Mouse (Mus musculus) cerebellum, adult 18-20 months (tissue): ENCODE results near the gene Ccpg1os.
A peak's percentile ranks its signal among the peaks of the same experiment; 100 is the strongest.

Experiments used
- DNase-seq, 2 experiments: peaks; one replicate each; pipeline ENCODE4 v3.0.0; 2021

Ccpg1os gene

GRCm38 (mm10) chr9:72975242-72975641 is 9.9 kb downstream of the Ccpg1os start:
- no peak for DNase-seq

DNA sequence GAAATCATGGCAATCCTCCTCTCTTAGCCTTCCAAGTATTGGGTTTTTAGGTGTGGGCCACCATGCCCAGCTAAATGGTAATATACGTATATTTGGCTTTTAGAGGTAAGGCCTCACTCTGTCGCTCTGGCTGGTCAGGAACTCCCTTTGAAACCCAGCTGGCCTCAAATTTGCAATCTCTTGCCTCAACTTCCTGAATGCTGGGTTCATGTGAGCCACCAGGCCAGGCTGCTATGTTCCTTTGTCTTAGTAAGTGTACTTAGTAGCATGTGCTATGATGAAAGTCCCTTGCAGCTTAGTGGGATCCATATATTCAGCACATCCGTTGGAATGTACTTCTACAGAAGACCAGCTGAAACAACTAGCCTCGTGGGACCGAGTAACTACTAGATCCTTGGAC is 10.4 kb downstream of the Ccpg1os start:
- no peak for DNase-seq

- DNase-seq: no peak
These were observed 12.2 kb downstream of the Ccpg1os start for GRCm38 (mm10) chr9:72972984-72973383.

- no peak for DNase-seq
These were observed 12.7 kb downstream of the Ccpg1os start for GRCm38 (mm10) chr9:72972435-72972834.

GRCm38 (mm10) chr9:72969874-72970273 is 15.3 kb downstream of the Ccpg1os start:
- DNase-seq: no peak

DNA sequence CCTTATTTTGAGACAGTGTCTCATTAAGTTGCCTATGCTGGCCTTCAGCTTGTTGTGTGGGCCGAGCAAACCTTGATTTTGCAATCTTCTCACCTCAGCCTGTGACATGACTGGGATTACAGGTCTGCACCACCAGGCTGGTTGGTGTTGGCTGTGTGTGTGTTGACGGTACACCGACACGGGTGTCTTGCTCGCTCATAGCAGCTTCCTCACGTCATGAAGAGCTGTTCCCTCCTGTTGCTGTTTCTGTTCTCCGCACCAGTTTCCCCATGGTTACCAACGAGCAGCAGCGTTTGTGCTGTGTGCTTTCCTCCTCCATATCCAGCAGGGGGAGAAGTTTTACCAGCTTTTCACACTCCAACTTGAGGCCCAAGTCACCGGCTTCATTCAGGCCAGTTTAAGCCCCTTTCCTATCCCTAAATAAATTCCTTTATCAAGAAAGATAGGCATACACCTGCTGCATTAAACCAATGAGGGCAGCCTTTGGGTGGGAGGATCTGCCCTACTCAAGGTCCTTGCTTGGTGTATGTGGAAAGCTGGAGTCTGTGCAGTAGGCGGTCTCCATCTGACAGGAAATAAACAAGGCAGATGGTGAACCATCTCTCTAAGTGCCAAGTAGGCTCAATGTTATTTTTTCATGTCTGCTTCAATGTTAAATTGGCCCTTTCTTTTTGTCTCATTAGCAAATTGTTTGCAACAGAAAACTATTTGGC is 16.7 kb downstream of the Ccpg1os start:
- DNase-seq: peak; percentile 60 to 63

DNA sequence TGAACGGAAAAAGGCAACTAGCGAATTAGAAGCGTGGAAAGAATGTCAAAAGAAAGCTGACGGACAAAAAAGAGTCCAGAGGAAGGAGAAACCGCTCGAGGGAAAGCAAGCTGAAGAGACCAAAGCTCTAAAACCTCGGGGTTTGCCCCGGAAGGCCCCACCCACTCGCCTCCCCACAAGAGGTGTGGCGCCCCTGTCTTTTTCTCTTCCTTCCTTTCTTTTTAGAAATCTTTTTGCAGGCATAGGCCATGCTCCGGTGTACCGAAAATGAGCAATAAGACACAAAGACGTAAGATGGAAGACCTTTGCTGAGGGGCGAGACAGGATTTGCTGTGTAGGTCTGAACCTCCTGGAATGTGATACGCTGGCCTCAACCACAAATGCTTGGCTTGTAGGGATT is 23.2 kb downstream of the Ccpg1os start:
- DNase-seq: no peak

DNA sequence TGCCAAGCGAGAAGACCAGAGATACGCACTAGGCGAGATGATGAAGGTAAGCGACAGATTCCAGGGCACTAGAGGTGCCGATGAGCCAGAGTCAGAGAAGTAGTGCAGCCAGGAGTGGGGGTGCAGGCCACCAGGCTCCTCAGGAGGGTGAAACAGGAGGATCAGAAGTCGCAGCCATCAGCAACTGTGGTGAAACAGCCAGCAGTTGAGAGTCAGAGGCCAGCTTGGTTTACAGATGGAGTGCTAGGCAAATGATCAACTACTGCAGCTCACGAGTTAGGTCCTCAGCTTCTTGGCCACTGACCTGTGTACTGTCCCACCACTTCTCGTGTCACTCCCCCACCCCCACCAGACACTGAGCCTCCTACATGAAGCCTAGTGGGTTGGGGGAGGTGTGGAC is 23.8 kb downstream of the Ccpg1os start:
- no peak for DNase-seq

DNA sequence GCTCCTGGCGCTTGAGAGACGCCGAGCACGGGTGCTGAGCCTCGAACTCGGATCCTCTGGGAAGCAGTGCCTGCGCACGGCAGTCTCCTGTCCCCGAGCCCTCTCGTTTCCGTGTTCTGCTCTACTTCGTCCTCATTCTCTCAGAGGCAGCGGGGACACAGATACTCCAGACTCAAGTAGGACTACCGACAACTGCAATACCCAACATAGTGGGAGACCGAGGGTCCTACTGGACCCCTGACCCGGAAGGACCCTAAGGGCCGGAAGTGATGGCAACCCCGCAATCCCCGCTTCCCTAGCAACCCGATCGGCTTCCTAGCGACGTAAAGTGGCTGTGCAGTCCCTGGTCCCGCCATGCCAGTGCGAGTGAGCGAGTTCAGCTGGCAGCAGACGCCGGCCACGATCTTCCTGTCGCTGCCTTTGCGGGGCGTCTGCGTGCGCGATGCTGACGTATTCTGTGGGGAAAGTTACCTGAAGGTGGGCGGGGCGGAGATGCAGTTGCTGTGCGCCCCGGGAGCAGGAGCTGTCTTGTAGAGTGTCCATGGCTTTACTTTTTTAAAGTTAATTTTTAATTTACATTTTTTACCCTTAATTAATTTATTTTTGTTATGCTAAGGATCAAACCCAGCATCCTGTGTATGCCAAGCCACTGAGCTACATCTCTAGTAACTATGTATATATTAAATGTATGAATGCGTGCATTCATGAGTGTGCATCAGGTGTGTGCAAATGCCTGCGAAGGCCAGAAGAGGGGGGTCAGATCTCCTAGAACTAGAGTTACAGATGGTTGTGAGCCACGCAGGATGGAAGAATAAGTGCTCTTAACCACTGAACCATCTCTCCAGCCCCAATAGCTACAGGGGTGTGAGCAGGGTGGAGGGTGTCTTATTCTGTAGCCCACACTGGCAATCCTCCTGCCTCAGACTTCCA is 26.4 kb downstream of the Ccpg1os start, which contains the start of the genes Dyx1c1 and Gm44503:
TSS of gene Dyx1c1 (plus strand) at position 265 of the 930 bp plus-strand sequence.
TSS of gene Gm44503 (plus strand) at position 332 of the 930 bp plus-strand sequence.
- peak; percentile 65 to 68 for DNase-seq

GRCm38 (mm10) chr9:72955546-72955945 is 29.6 kb downstream of the Ccpg1os start:
- peak; percentile 50 to 61 for DNase-seq

GRCm38 (mm10) chr9:72954746-72955145 is 30.4 kb downstream of the Ccpg1os start:
- DNase-seq: no peak

DNA sequence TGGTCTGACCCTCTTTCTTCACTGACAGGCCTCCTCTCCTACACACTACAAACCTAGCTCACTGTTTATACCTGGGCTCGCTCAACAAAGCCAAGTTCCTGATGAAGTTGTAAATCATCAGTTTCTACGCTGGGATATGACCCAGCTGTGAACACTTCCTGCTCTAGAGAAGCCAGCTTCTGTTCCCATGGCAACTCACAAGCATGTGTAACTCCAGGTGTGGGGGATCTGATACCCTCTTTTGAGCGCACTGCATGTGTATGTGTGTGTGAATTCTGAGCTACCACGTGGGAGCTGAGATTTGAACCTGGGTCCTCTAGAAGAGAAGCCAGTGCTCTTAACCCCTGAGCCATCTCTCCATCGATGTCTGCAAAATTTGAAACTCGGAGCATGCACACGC is 35.6 kb downstream of the Ccpg1os start:
- no peak for DNase-seq

- DNase-seq: no peak
These were observed 38.2 kb downstream of the Ccpg1os start for GRCm38 (mm10) chr9:72947010-72947409.

DNA sequence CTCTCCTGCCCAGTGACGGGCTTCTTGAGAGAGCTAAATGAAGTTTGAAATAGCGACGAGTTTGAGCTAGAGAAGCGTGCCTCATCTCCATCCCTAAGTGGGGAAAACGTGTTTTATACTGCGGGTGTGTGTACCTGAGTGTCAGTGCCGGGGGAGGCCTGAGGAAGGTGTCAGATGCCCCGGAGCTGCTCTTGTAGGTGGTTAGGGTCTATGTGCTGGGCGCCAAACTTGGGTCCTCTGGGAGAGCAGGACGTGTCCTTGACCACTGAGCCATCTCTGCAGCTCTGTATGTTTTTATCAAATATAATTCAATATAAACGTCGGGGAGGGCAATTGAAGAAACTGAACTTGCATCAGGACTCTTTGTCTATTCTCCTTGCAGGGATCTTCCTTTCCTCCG is 40.9 kb downstream of the Ccpg1os start:
- DNase-seq: no peak

DNA sequence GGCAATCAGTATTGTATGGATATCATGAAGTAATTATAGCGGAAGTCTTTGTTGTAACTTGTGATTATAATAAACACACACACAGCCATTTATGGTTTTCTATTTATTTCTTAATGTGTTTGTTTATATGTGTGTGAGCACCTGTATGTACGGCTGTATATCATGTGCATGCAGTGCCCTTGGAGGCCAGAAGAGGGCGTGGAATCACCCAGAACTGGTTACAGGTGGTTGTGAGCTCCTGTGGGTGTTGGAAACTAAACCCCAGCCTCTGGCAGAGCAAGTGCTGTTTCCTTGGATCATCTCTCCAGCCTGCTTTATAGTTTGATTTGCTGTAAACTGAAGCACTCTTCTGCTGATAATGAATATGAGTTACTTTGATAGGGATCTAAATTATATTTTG is 41.8 kb downstream of the Ccpg1os start:
- no peak for DNase-seq

DNA sequence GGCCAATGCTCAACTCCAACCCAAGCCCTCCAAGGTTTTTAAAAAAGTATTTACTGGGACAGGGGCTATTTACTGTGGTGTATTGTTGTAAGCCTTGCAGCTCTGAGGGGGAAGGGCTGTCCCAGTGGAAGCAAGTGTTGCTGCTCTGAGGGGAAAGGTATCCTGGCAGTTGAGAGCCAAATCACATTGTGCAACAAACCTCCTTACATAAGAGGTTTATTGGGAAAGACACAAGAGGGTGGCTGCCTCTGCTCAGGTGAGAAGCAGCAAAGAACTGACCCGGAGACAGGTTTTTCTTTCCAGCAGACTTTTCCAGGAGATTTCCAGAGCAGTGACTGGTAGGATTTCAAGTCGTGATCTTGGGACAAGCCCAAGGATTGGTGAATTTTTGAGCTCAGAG is 48.9 kb downstream of the Ccpg1os start:
- no peak for DNase-seq

DNA sequence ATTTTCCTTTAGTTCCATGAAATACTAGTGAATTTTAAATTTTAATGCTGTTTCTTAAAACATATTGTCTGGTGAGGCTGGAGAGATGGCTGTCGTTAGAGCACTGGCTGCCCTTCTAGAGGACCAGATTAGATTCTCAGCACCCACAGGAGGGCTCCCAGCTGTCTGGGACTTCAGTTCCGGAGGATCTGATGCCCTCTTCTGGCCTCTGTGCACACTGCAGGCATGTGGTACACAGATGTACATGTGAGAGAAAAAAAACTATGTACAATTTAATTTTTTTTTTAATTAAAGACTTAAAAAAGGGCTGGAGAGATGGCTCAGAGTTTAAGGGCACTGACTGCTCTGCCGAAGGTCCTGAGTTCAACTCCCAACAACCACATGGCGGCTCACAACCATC is 49.9 kb downstream of the Ccpg1os start:
- DNase-seq: no peak

DNA sequence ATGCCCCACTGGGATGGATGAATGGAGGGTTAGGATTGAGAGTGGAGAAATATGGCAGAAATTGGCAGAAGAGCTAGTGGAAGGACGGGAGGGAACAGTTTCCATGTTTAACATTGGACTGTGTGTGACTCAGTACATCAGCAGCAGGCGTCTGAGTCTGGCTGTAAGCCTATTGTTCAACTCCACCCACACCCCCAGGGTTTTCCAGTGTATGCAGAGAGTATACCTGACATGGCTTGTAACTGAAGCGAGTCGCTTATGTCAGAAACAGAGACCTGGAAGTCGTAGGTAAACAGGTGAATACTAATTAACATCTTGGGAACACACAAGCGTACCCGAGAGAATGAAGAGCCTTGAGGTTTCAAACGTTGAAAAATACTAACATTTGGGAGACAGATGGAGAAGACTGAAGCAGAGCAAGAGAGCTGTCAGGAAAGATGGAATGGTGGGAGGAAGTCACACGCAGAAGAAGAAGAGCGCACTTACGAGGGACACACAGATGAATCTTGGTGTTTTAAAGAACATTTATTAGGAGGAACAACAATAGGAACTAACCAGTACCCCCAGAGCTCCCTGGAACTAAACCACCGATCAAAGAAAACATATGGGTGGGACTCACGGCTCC is 53.9 kb downstream of the Ccpg1os start:
- no peak for DNase-seq
